Mouse (Mus musculus) NIH3T3 (cell line): ENCODE measurements around the gene Isoc2a.
A peak's percentile ranks its signal among the peaks of the same experiment; 100 is the strongest.

Experiments
- DNase-seq: peaks from one replicate; pipeline ENCODE4 v3.0.0-alpha.2; 2012; ENCODE audit warnings: low read depth

The Isoc2a gene

DNA sequence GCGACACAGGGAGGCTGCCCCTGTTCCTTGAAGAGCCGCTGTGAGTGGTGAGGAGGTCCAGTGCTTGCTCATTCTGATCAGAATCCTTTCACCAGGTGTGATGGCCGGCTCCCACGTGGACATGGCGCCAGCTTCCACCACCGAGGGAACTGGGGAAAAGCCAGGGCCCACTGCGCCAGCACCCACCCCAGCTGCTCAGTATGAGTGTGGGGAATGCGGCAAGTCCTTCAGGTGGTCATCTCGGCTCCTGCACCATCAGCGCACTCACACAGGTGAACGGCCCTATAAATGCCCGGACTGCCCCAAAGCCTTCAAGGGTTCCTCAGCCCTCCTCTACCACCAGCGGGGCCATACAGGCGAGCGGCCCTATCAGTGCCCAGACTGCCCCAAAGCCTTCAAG is 41.7 kb downstream of the Isoc2a start:
- no peak for DNase-seq

DNA sequence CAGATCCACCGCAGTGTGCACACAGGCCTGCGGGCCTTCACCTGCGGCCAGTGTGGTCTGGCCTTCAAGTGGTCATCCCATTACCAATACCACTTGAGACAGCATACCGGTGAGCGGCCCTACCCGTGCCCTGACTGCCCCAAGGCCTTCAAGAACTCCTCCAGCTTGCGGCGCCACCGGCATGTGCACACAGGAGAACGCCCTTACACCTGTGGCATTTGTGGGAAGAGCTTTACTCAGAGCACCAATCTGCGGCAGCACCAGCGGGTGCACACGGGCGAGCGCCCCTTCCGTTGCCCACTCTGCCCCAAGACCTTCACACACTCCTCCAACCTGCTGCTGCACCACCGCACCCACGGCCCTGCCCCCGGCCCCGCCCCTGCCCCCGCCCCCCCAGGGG is 42.1 kb downstream of the Isoc2a start:
- DNase-seq: no peak

DNA sequence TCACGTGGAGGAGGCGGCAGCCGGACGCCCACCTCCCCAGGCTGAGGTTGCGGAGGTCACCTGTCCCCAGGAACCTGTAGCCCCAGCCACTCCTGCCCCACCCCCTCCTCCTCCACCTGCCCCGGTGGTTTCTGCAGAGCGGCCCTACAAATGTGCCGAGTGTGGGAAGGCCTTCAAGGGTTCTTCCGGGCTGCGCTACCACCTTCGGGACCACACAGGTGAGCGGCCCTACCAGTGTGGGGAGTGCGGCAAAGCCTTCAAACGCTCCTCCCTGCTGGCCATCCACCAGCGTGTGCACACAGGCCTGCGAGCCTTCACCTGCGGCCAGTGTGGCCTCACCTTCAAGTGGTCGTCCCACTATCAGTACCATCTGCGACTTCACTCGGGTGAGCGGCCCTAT is 43.0 kb downstream of the Isoc2a start:
- no peak for DNase-seq

DNA sequence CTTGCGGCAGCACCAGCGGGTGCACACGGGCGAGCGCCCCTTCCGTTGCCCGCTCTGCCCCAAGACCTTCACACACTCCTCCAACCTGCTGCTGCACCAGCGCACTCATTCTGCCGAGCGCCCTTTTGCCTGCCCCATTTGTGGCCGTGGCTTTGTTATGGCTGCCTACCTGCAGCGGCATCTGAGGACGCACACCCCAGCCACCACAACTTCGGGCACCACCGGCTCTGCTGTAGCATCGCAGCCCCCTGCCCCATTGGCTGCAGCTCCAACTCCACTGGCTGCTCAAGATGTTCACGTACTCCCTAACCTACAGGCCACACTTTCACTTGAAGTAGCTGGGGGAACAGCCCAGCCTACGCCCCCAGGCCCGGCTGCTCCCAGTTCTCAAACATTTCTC is 43.5 kb downstream of the Isoc2a start:
- no peak for DNase-seq

GRCm38 (mm10) chr7:4920976-4921823 is 44.2 kb downstream of the Isoc2a start:
- DNase-seq: no peak

DNA sequence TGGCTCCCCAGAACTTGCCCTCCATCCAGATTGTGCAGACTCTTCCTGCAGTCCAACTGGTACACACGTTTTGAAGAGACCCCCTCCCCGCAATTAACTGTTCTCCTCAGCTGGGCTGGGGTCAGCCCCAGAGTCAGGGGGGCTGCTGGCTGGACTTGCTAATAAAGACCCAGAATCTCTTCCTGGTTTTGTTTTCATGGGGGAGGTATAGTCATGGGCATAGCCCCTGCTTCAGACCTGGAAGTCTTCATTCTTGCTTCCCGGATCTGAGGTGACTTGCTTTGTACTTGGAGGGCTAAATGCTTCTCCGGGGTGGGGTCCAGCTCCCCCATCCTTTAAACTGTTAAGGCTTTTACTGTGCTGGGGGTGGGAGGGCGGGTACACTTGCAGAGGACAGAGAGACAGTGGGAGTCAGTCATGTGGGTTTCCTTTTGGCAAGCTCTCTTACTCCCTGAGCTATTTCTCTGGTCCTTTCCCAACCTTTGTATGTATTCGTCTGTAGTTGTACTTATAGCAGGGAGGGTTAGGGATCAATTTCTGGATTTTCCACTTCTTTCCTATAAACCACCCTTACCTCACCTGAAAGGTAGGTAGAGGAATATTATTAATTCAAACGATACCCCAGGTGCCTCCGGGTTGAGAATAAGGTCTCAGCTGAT is 45.0 kb downstream of the Isoc2a start, which contains the start of gene Nat14:
Gene Nat14, plus strand, starts transcription at position 205 of the 659 bp plus-strand sequence.
- no peak for DNase-seq

DNA sequence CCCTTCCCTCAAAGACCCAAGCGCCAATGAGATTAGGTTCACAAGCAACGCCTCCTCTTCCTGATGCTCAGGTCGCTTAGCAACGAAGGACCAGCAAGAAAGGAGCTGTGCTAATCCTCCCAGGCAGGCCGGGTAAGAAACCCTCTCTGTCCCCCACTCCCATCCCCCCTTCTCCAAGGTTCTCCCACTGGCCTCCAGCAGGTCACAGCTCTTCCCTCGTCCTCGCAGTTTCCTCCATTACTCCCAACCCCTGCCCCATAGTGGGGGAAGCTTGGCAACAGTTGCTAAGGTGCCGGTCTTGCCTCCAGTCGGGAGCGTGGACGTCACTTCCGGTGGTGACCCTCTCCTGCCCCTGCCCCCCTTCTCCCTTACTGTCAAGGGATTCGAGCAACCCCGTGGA is 45.6 kb downstream of the Isoc2a start:
- peak; percentile 42 for DNase-seq

- peak; percentile 45 for DNase-seq
Observed at GRCm38 (mm10) chr7:4922931-4923565, 46.1 kb downstream of the Isoc2a start.

DNA sequence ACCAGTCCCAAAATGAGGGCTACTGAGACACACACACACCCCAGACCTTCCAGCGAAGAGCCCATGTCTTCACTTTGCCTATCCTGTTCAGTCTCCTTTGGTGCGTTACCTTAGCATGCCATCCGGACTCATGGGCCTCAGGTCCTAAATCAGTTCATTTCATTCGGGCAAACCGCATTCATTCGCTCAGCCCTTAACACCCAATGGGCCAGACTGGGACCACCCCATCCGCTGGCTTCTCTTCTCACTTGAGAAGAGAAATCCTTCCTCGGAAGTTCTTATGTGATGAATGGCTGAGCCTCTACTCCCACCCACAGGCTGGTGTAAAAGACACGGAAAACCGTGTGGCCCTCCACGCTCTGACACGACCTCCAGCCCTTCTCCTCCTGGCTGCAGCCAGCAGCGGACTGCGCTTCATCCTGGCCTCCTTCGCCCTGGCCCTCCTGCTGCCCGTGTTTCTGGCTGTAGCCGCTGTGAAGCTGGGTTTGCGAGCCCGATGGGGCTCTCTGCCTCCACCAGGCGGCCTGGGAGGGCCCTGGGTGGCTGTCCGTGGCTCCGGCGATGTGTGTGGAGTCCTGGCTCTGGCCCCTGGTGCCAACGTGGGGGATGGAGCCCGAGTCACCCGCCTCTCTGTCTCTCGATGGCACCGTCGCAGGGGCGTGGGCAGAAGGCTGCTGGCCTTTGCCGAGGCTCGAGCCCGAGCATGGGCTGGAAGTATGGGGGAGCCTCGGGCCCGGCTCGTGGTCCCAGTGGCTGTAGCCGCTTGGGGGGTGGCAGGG is 46.8 kb downstream of the Isoc2a start:
- peak; percentile 84 for DNase-seq

- DNase-seq: peak; percentile 60
Observed at GRCm38 (mm10) chr7:4924483-4924882, 47.5 kb downstream of the Isoc2a start.

DNA sequence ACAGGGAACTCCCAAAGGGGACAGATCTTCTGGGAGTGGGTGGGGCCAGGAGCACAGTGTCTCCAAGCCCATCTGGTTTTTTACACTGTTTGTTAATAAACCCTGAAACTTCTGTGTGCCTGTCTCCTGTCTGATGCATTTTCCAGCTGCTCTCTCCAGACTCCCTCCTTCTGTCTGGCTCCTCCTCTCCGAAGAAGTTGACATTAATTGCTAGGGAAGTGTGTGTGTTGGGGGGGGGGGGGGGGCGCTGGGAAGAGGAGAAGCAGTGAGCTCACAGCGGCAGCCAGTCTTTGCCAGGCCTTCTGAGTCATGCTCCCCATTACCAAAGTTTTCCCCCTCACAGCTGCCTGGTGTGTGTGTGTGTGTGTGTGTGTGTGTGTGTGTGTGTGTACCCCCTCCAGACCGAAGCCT is 47.9 kb downstream of the Isoc2a start:
- peak; percentile 95 for DNase-seq

DNA sequence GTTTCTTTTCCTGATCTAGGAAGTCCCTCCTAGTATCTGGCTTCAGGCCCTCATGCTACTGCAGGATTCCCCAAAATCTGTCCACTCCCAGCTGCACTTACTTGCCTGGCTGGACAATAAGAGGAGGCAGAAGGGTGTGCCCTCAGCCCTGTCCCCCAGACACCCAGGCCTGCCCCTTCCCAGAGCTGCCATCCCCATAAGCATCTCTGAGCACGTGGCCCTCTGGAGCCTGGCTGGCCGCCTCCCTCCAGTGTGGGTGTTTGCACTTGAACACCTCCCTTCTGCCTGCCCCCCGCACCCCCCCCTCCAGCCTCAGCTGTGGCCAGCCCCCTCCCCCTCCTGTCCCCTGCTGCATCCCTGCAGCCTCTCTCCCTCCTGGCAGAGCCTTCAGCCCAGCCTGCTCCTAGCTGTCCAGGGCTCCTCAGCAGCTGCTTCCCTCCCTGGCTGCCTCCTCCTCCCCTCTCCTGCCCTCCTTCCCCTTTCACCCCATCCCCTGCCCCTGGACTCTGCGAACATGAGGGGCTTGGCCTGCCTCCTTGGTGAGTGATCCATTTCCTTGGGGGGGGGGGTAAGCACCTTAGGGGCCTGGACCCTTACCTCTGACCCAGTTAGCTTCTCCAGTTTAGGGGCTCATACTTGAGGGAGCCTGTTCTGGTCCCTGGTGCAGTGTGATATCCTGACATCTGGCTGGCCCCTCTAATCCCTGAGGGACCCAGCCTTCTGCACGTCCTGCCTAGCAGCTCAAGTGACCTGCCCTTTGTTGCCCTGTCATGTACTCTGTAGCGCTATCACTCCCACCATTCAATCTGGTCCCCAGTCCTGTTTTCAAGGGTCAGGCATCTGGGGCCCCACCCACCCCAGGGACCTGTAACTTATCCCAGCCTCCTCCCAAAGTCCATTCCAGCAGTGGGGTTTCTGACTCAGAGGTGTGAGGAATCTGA is 48.8 kb downstream of the Isoc2a start, which contains the start of gene Ssc5d:
Gene Ssc5d, plus strand, starts transcription at position 345 of the 941 bp plus-strand sequence.
- peak; percentile 91 for DNase-seq

DNA sequence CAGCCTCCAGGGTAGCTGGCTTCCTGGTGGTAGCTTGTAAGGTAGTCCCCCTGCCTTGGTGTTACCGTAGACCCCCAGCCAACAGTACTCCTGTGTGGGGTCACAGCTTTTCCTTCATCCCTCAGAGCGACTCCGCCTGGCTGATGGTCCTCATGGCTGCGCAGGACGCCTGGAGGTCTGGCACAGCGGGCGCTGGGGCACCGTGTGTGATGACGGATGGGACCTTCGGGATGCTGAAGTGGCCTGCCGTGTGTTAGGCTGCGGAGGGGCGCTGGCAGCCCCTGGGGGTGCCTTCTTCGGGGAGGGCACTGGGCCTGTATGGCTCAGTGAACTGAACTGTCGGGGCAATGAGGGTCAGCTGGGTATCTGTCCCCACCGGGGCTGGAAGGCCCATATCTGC is 49.9 kb downstream of the Isoc2a start:
- DNase-seq: no peak

- no peak for DNase-seq
Observed at GRCm38 (mm10) chr7:4927711-4928110, 50.8 kb downstream of the Isoc2a start.

- no peak for DNase-seq
Observed at GRCm38 (mm10) chr7:4928323-4928722, 51.4 kb downstream of the Isoc2a start.

DNA sequence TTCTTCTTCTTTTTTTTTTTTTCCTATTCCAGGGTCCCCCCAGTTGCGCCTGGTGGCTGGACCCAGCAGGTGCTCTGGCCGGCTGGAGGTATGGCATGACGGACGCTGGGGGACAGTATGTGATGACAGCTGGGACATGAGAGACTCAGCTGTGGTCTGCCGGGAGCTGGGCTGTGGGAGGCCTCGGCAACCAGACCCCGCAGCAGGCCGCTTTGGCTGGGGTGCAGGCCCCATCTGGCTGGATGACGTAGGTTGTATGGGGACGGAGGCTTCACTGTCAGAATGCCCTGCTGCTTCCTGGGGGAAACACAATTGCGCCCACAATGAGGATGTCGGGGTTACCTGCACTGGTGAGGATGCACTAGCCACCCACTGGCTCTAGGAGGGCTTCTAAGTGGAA is 56.1 kb downstream of the Isoc2a start:
- no peak for DNase-seq

- DNase-seq: peak; percentile 43
Observed at GRCm38 (mm10) chr7:4934160-4934914, 57.4 kb downstream of the Isoc2a start.

DNA sequence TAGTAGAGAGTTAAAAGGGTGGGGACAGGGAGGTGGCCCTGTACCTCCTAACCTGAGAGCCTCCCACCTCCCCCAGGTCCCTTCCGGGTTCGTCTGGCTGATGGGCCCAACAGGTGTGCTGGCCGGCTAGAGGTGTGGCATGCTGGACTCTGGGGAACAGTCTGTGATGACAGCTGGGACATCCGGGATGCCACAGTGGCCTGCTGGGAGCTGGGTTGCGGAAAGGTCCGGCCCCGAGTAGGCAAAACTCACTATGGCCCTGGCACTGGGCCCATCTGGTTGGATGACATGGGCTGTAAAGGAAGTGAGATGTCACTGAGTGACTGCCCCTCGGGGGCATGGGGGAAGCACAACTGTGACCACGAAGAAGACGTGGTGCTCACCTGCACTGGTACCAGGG is 59.9 kb downstream of the Isoc2a start:
- DNase-seq: no peak

GRCm38 (mm10) chr7:4937392-4937791 is 60.4 kb downstream of the Isoc2a start:
- no peak for DNase-seq

GRCm38 (mm10) chr7:4938456-4938855 is 61.5 kb downstream of the Isoc2a start:
- DNase-seq: peak; percentile 80
